Comparison of ENCODE assay signal across 8 mouse cellular contexts in the genomic region with DNA sequence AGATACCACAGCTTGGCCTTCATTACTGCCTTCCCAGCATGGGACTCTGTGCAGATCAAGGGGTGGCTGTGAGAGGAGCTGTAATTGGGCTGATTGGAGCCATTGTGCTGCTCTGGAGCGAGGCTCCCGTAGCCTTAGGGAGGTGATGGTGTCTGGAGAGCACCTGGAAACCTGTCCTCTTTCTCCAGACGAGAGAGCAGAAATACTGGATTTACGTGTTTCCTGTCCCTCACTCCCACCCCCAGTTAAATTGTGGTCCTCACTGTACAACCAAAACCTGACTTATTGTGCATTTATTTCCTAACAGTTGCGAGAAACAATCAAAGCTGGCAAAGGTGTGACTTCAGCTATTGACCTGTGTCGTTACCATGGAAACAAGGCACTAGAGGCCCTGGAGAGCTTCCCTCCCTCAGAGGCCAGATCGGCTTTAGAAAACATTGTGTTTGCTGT. TPM values are rescaled to one million over a fixed set of nuclear protein-coding genes. Genes with fewer than 3 reads are reported as not detected.
DNase-seq lines count a peak whose midpoint lies in the region; ATAC-seq and TF ChIP-seq lines count a peak whose summit lies in the region.

No protein-coding gene starts in this region.

- peak overlapping the region; percentile 76 for H3K27ac ChIP-seq in forebrain, embryonic 11.5 days (ENCODE audit: low read depth, low read length)
- H3K27ac ChIP-seq in limb, embryonic 11.5 days (replicated peaks; ENCODE audit: low read depth, low read length), result peak overlapping the region; percentile 61
- peak overlapping the region; percentile 11; the same call in 1 of the 2 replicates for H3K27ac ChIP-seq in neural tube, embryonic 11.5 days (ENCODE audit: low read depth, low read length)
- no peak overlapping the region for H3K27ac ChIP-seq in gastrocnemius, adult 2 months

- peak; percentile 8 to 13 for DNase-seq in kidney, adult 8-10 months
- no peak for DNase-seq in kidney, adult 11 months
- DNase-seq in forebrain, embryonic 11.5 days (ENCODE audit: low spot score), result peak; percentile 81
- peak; percentile 67 for DNase-seq in limb, embryonic 11.5 days (ENCODE audit: low spot score)
- DNase-seq in neural tube, embryonic 11.5 days (ENCODE audit: low spot score), result peak; percentile 37
- DNase-seq in gastrocnemius, adult 2 months, result no peak
- DNase-seq in right cerebral cortex, postnatal 14 days, result no peak
- no peak for DNase-seq in left cerebral cortex, adult 9 months (ENCODE audit: low spot score in 2 of 2)

- H3K27me3 ChIP-seq in forebrain, embryonic 11.5 days (ENCODE audit: control insufficient read depth, insufficient read depth, low read length), result no peaks in the 10 kb centered on the region
- no peaks in the 10 kb centered on the region for H3K27me3 ChIP-seq in limb, embryonic 11.5 days (ENCODE audit: control insufficient read depth, insufficient read depth, low read length)
- H3K27me3 ChIP-seq in neural tube, embryonic 11.5 days (ENCODE audit: control insufficient read depth, insufficient read depth, low read length), result no peaks in the 10 kb centered on the region

- TF ChIP-seq CTCF in gastrocnemius, adult 2 months (IDR thresholded peaks at IDR 0.05), result no peak

- WGBS in forebrain, embryonic 11.5 days, result 2% methylated on average over 7 of the region's 7 CpGs
- WGBS in limb, embryonic 11.5 days, result 3% methylated on average over 7 of the region's 7 CpGs
- WGBS in neural tube, embryonic 11.5 days, result 3% methylated on average over 7 of the region's 7 CpGs

- intact Hi-C loops in gastrocnemius, adult 2 months (cut with DNase I), result no loop called here

- H3K36me3 ChIP-seq in forebrain, embryonic 11.5 days (ENCODE audit: control insufficient read depth, insufficient read depth, low read length), result no peaks in the 10 kb centered on the region
- no peaks in the 10 kb centered on the region for H3K36me3 ChIP-seq in limb, embryonic 11.5 days (ENCODE audit: control insufficient read depth, insufficient read depth, low read length)
- no peaks in the 10 kb centered on the region for H3K36me3 ChIP-seq in neural tube, embryonic 11.5 days (ENCODE audit: control insufficient read depth, insufficient read depth, low read length)

- H3K9ac ChIP-seq in forebrain, embryonic 11.5 days (ENCODE audit: low read length), result no peak overlapping the region; the same call in 1 of the 2 replicates
- 0 out of 2 replicates have a peak overlapping the region, but pooled peaks have one; percentile 19 for H3K9ac ChIP-seq in limb, embryonic 11.5 days (ENCODE audit: low read length)
- H3K9ac ChIP-seq in neural tube, embryonic 11.5 days (ENCODE audit: low read length), result no peak overlapping the region

- peaks cover 4% of the 10 kb centered on the region; the same call in 1 of the 2 replicates for H3K4me1 ChIP-seq in forebrain, embryonic 11.5 days (replicated peaks; ENCODE audit: control insufficient read depth, insufficient read depth, low read length)
- H3K4me1 ChIP-seq in limb, embryonic 11.5 days (ENCODE audit: control insufficient read depth, insufficient read depth, low read length), result peaks cover 17% of the 10 kb centered on the region
- H3K4me1 ChIP-seq in neural tube, embryonic 11.5 days (ENCODE audit: control insufficient read depth, insufficient read depth, low read length), result no peaks in the 10 kb centered on the region; the same call in 1 of the 2 replicates

- no peaks in the 10 kb centered on the region; the same call in 1 of the 2 replicates for H3K9me3 ChIP-seq in forebrain, embryonic 11.5 days (ENCODE audit: control insufficient read depth, low read length)
- H3K9me3 ChIP-seq in limb, embryonic 11.5 days (ENCODE audit: control insufficient read depth, low read length), result peaks cover 3% of the 10 kb centered on the region; the same call in 1 of the 2 replicates
- H3K9me3 ChIP-seq in neural tube, embryonic 11.5 days (ENCODE audit: control insufficient read depth, low read length), result no peaks in the 10 kb centered on the region

- H3K4me3 ChIP-seq in forebrain, embryonic 11.5 days (ENCODE audit: low read depth, low read length), result no peak overlapping the region
- no peak overlapping the region for H3K4me3 ChIP-seq in limb, embryonic 11.5 days (ENCODE audit: low read depth, low read length)
- H3K4me3 ChIP-seq in neural tube, embryonic 11.5 days (ENCODE audit: low read depth, low read length), result no peak overlapping the region
- no peak overlapping the region for H3K4me3 ChIP-seq in gastrocnemius, adult 2 months

- ATAC-seq in forebrain, embryonic 11.5 days (replicated peaks; ENCODE audit: low FRiP score), result peak; percentile 90
- peak; percentile 62; the same call in 1 of the 2 replicates for ATAC-seq in limb, embryonic 11.5 days (ENCODE audit: insufficient number of reproducible peaks, low FRiP score, low TSS enrichment, low read depth)
- peak; percentile 61; the same call in 1 of the 2 replicates for ATAC-seq in neural tube, embryonic 11.5 days (ENCODE audit: insufficient read depth, low FRiP score, low TSS enrichment)

- peak overlapping the region; percentile 22; the same call in 1 of the 2 replicates for H3K4me2 ChIP-seq in forebrain, embryonic 11.5 days (ENCODE audit: low read depth, low read length, severe bottlenecking)
- no peak overlapping the region; the same call in 1 of the 2 replicates for H3K4me2 ChIP-seq in limb, embryonic 11.5 days (ENCODE audit: low read depth, severe bottlenecking)
- H3K4me2 ChIP-seq in neural tube, embryonic 11.5 days (ENCODE audit: low read depth), result 0 out of 2 replicates have a peak overlapping the region, but pooled peaks have one; percentile 0

RNA-seq across cellular contexts. Expression of gene Bend3, which starts 39.1 kb away (rescaled TPM):
- 11.9 and 13.4 TPM in 2 replicates for polyA plus RNA-seq in forebrain, embryonic 11.5 days (2014; fragmentation: Nextera tagmentation; extraction: Ambion mirVana)
- polyA plus RNA-seq in limb, embryonic 11.5 days (2014; fragmentation: Nextera tagmentation; extraction: Ambion mirVana), result 8.4 and 8.5 TPM in 2 replicates
- polyA plus RNA-seq in neural tube, embryonic 11.5 days (2014; fragmentation: Nextera tagmentation; extraction: Ambion mirVana), result 8.0 and 8.3 TPM in 2 replicates
- total RNA-seq in gastrocnemius, adult 2 months (2021), result 1 to 10 TPM; 4.4 to 4.9 TPM

Comparison
In these comparisons a context has a peak if more than half of its experiments do, and no peak if none do; other contexts are left out.
1. DNase-seq: peak in kidney, adult 8-10 months (2 of 2), forebrain, embryonic 11.5 days (single experiment), limb, embryonic 11.5 days (single experiment) and neural tube, embryonic 11.5 days (single experiment); none in kidney, adult 11 months (single experiment), gastrocnemius, adult 2 months (single experiment), right cerebral cortex, postnatal 14 days (single experiment) and left cerebral cortex, adult 9 months (0 of 2).
2. Peak in every context shown above with its lines, with median percentiles within 50 percentile points of each other: ATAC-seq.